Mouse (Mus musculus): Measurements from ENCODE around the gene Chrm4. TPM values are rescaled to one million over a fixed set of nuclear protein-coding genes. Genes with fewer than 3 reads are reported as not detected.

The Chrm4 gene
- 0.22 TPM in 1 of 2 replicates, not detected in the other for polyA plus RNA-seq (2015; fragmentation: Nextera tagmentation; extraction: Ambion mirVana)

- WGBS: 68% methylated on average over 3 of the region's 3 CpGs
- H3K4me2 ChIP-seq (ENCODE audit: low read length): no peak within 1 kb of the TSS; the same call in 1 of the 2 replicates
Measured at GRCm38 (mm10) chr2:91926949-91927348, at the start of gene Chrm4. Chrm4 (plus strand) TSS chr2:91927249.

DNA sequence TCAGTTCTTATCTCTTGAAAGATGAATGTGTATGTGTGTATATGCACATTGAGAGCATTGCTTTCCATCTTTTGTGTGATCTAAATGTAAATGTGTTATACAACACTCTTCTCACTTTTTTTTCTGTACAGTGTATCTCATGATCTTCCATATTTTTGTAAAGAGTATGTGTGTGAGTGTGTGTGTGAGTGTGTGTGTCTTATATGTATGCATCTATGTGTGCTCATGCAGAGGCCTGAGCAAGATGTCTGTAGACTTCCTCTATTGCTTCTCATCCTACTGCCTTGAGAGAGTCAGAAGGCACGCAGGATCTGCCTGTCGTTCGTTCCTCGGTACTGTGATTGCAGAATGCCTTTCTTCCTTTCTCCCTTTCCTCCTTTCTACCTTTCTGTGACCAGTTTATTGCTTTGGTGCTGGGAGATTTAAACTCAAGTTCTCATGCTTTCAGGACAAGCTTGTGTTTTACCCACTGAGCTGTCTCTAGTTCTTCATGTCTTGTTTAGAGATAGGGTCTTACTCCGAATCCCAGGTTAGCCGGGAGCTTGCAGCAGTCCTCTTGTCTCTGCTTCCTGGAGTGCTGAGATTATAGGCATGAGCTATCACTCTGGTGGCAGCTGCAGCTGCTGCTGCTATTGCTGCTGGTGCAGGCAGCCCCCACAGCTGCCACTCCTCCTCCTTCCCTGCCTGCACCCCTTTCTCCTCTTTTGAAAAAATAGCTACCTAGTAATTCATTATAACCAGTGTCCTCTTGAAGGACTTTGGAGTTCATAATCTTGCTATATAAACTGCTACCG is 48.5 kb upstream of the Chrm4 start:
- no peaks in the 10 kb centered on the region for H3K4me1 ChIP-seq (replicated peaks; ENCODE audit: insufficient read depth, low read length)
- no peaks in the 10 kb centered on the region for H3K27me3 ChIP-seq (ENCODE audit: insufficient read depth, low read length)
- no peak for TF ChIP-seq CTCF (IDR thresholded peaks at IDR 0.05; ENCODE audit: low read depth)
- no peak overlapping the region for H3K9ac ChIP-seq (ENCODE audit: low read depth, low read length)
- ATAC-seq (replicated peaks; ENCODE audit: low FRiP score, low read depth): no peak
- no peaks in the 10 kb centered on the region for H3K36me3 ChIP-seq (ENCODE audit: insufficient read depth, low read length)
- no peaks in the 10 kb centered on the region for H3K9me3 ChIP-seq (replicated peaks; ENCODE audit: low read length)
- H3K4me2 ChIP-seq (ENCODE audit: low read length): no peak overlapping the region
- DNase-seq (ENCODE audit: low spot score): no peak
- H3K4me3 ChIP-seq (replicated peaks; ENCODE audit: low read depth, low read length): no peak overlapping the region
- WGBS: 59% methylated on average over 7 of the region's 7 CpGs
- H3K27ac ChIP-seq: no peak overlapping the region

More at GRCm38 (mm10) chr2:91926949-91927348, at the start of gene Chrm4:
- Histone ChIP-seq H3K4me1 (replicated peaks; ENCODE audit: insufficient read depth, low read length) (peaks cover 15% of the 10 kb centered on the region; the same call in 1 of the 2 replicates), H3K9me3 (replicated peaks; ENCODE audit: low read length) (no peaks in the 10 kb centered on the region), H3K9ac (ENCODE audit: low read depth, low read length) (no peak within 1 kb of the TSS), H3K27ac (no peak within 1 kb of the TSS), H3K4me3 (replicated peaks; ENCODE audit: low read depth, low read length) (no peak within 1 kb of the TSS), H3K36me3 (ENCODE audit: insufficient read depth, low read length) (no peaks in the 10 kb centered on the region), H3K27me3 (ENCODE audit: insufficient read depth, low read length) (peaks cover 24% of the 10 kb centered on the region)
- TF ChIP-seq CTCF (IDR thresholded peaks at IDR 0.05; ENCODE audit: low read depth): no peak
- ATAC-seq (replicated peaks; ENCODE audit: low FRiP score, low read depth) (no peak), DNase-seq (ENCODE audit: low spot score) (no peak)

DNA sequence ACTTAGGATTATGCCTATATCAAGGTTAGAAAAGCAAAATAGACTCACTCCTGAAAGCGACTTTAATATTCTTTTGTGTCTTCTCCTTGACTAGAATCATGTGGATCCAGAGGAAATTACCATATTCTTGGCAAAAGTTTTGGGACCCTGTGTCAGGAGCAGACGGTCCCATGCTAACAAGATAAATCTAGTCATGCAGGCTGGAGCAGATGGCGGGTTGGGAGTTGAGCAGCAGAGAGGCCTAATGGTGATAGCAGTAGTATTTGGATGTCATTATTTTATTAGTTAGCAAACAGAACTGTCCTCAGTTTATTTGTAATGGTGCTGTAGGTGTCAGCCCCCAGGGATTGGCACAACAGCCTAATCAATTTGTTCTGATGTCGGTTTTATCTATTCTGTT is 43.1 kb upstream of the Chrm4 start:
- no peak overlapping the region for H3K4me2 ChIP-seq (ENCODE audit: low read length)
- H3K27ac ChIP-seq: no peak overlapping the region
- no peak overlapping the region for H3K4me3 ChIP-seq (replicated peaks; ENCODE audit: low read depth, low read length)
- no peak for DNase-seq (ENCODE audit: low spot score)
- no peak for TF ChIP-seq CTCF (IDR thresholded peaks at IDR 0.05; ENCODE audit: low read depth)
- H3K27me3 ChIP-seq (ENCODE audit: insufficient read depth, low read length): no peaks in the 10 kb centered on the region
- H3K9me3 ChIP-seq (replicated peaks; ENCODE audit: low read length): no peaks in the 10 kb centered on the region
- no peak overlapping the region for H3K9ac ChIP-seq (ENCODE audit: low read depth, low read length)
- 85% methylated on average over 4 of the region's 4 CpGs for WGBS
- peaks cover 12% of the 10 kb centered on the region; the same call in 1 of the 2 replicates for H3K36me3 ChIP-seq (ENCODE audit: insufficient read depth, low read length)
- ATAC-seq (replicated peaks; ENCODE audit: low FRiP score, low read depth): no peak
- H3K4me1 ChIP-seq (replicated peaks; ENCODE audit: insufficient read depth, low read length): no peaks in the 10 kb centered on the region

DNA sequence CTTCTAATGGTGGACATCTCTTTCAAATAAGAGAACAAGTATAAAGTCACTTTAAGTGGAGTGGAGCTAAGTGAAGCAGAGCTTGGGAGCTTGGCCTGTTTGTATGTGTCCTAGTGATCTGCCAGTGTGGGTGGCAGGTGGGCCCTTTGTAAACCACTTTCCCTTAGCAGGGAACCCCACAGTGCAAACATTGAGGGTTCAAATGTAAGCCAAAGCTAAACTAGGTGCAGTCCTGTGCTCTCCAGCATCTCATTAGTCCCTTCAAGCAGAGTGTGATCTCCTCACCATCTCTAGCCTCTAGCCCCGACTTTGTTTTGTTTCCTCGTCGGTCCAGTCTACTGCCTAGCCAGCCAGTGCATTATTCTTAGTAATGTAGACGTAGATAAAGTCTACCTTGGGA is 42.4 kb upstream of the Chrm4 start:
- Histone ChIP-seq H3K9me3 (replicated peaks; ENCODE audit: low read length) (no peaks in the 10 kb centered on the region), H3K9ac (ENCODE audit: low read depth, low read length) (no peak overlapping the region), H3K4me2 (ENCODE audit: low read length) (no peak overlapping the region), H3K4me3 (replicated peaks; ENCODE audit: low read depth, low read length) (no peak overlapping the region), H3K27ac (no peak overlapping the region), H3K27me3 (ENCODE audit: insufficient read depth, low read length) (no peaks in the 10 kb centered on the region), H3K36me3 (ENCODE audit: insufficient read depth, low read length) (peaks cover 15% of the 10 kb centered on the region; the same call in 1 of the 2 replicates), H3K4me1 (replicated peaks; ENCODE audit: insufficient read depth, low read length) (no peaks in the 10 kb centered on the region)
- DNase-seq (ENCODE audit: low spot score): no peak
- 86% methylated on average over 4 of the region's 4 CpGs for WGBS
- ATAC-seq (replicated peaks; ENCODE audit: low FRiP score, low read depth): no peak
- no peak for TF ChIP-seq CTCF (IDR thresholded peaks at IDR 0.05; ENCODE audit: low read depth)

DNA sequence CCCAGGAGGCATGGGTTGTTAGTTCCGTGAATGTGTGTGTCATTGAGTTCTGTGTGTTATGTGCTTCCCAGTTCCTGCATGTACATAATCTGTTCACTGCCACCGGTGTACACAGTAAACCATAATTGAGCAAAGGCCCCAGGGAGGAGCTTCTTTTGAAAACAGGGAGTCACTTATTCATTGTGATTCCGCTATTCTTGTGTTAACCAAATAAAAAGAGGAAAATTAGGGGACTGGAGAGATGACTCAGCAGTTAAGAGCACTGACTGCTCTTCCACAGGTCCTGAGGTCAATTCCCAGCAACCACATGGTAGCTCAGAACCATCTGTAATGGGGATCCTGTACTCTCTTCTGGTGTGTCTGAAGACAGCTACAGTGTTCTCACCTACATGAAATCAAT is 32.3 kb upstream of the Chrm4 start:
- no peaks in the 10 kb centered on the region for H3K27me3 ChIP-seq (ENCODE audit: insufficient read depth, low read length)
- no peaks in the 10 kb centered on the region for H3K9me3 ChIP-seq (replicated peaks; ENCODE audit: low read length)
- no peak for TF ChIP-seq CTCF (IDR thresholded peaks at IDR 0.05; ENCODE audit: low read depth)
- WGBS: 91% methylated on average over 3 of the region's 3 CpGs
- no peak overlapping the region for H3K9ac ChIP-seq (ENCODE audit: low read depth, low read length)
- H3K4me2 ChIP-seq (ENCODE audit: low read length): no peak overlapping the region
- no peaks in the 10 kb centered on the region for H3K4me1 ChIP-seq (replicated peaks; ENCODE audit: insufficient read depth, low read length)
- DNase-seq (ENCODE audit: low spot score) (no peak), ATAC-seq (replicated peaks; ENCODE audit: low FRiP score, low read depth) (no peak)
- no peak overlapping the region for H3K27ac ChIP-seq
- no peak overlapping the region for H3K4me3 ChIP-seq (replicated peaks; ENCODE audit: low read depth, low read length)
- peaks cover 15% of the 10 kb centered on the region for H3K36me3 ChIP-seq (ENCODE audit: insufficient read depth, low read length)

DNA sequence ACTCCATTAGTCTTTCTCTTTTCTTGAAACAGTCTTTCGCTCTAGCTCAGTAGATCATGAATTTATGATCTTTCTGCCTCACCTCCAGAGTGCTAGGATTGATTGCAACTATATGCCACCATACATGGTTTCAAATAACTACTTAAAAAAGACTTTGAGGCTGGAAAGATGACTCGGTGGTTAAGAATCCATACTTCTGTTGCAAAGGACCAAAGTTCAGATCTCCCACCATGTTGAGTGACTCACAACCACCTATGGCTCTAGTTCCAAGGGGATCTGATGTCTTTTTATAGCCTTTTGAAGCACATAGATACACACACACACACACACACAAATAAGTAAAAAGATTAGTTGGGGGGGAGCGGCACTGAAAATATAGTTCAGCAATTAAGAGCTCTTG is 31.6 kb upstream of the Chrm4 start:
- no peak for ATAC-seq (replicated peaks; ENCODE audit: low FRiP score, low read depth)
- WGBS: 96% methylated on average over 3 of the region's 3 CpGs
- no peak for TF ChIP-seq CTCF (IDR thresholded peaks at IDR 0.05; ENCODE audit: low read depth)

More for the DNA sequence above, 31.6 kb upstream of the Chrm4 start:
- H3K9me3 ChIP-seq (replicated peaks; ENCODE audit: low read length): no peaks in the 10 kb centered on the region
- DNase-seq (ENCODE audit: low spot score): no peak
- peaks cover 21% of the 10 kb centered on the region for H3K36me3 ChIP-seq (ENCODE audit: insufficient read depth, low read length)
- no peak overlapping the region for H3K9ac ChIP-seq (ENCODE audit: low read depth, low read length)
- no peaks in the 10 kb centered on the region for H3K4me1 ChIP-seq (replicated peaks; ENCODE audit: insufficient read depth, low read length)
- no peak overlapping the region for H3K27ac ChIP-seq
- no peak overlapping the region for H3K4me2 ChIP-seq (ENCODE audit: low read length)
- H3K4me3 ChIP-seq (replicated peaks; ENCODE audit: low read depth, low read length): no peak overlapping the region
- no peaks in the 10 kb centered on the region for H3K27me3 ChIP-seq (ENCODE audit: insufficient read depth, low read length)

Measured in kidney, postnatal 0 days (tissue).